18 mouse cellular contexts compared by ENCODE assay signal in the genomic region with DNA sequence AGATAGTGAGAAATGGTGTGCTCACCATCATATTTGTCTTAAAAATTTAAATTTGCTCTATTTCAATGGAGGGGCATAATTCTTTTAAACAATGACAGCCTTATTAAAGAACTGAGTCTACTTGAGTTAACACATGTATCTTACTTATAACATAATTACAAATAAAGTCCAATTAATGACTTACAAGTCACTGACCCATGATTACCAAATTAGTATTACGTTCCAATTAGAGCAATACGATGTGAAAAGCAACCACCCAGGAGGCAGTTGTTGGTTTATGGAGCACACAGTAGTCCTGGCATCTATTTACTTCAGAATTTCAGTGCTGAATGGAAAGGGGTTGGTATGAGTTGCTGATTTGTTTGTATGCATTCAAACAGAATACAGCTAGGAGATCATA.
"Had no signal": no experiment of that assay in that cellular context is flagged by ENCODE, and none has a peak within 500 bp of the region (broad histone marks: within the 10 kb centered on the region; RNA-seq: fewer than 3 reads in every experiment).

No protein-coding gene starts in this region.

- DNase-seq: cerebellum, adult 2 months; cerebellum, adult 8-10 months; cerebellum, adult 9-10 months; cerebellum, adult 9-11 months; cerebellum, postnatal 10 days; cerebellum, postnatal 14 days; cerebellum, postnatal 25 days; cerebellum, postnatal 36 days; embryo, embryonic 11 days; forebrain, postnatal 0 days; gastrocnemius, adult 2 months; gastrocnemius, postnatal 10 days; gastrocnemius, postnatal 14 days; gastrocnemius, postnatal 25 days; gastrocnemius, postnatal 36 days; heart, adult 11 months; heart, adult 18-20 months; heart, adult 2 months had no signal
